In genomic region chr19:40458806-40459205, GRCm38 (mm10) we compare ENCODE assay signal across 24 mouse cellular contexts. TPM values are rescaled to one million over a fixed set of nuclear protein-coding genes. Genes with fewer than 3 reads are reported as not detected.
A peak's percentile ranks its signal among the peaks of the same experiment; 100 is the strongest.
DNase-seq lines count a peak whose midpoint lies in the region; ATAC-seq and TF ChIP-seq lines count a peak whose summit lies in the region.
"Had no signal": no experiment of that assay in that cellular context is flagged by ENCODE, and none has a peak within 500 bp of the region (broad histone marks: within the 10 kb centered on the region; RNA-seq: fewer than 3 reads in every experiment).

No protein-coding gene starts in this region.

- no peak for DNase-seq in cerebellum, postnatal 4 days (ENCODE audit: low spot score in 2 of 2)
- DNase-seq in layer of hippocampus, adult 2 months (ENCODE audit: low spot score in 2 of 2): no peak
- no peak for DNase-seq in layer of hippocampus, postnatal 25 days (ENCODE audit: extremely low spot score in 1 of 2, low spot score in 1 of 2)
- peak; percentile 56 to 77 for DNase-seq in lung, postnatal 4 days
- DNase-seq in hindbrain, embryonic 14.5 days (ENCODE audit: low spot score): no peak
- DNase-seq: adrenal gland, adult 8-10 months; cerebellum, adult 2 months; cerebellum, postnatal 25 days; gastrocnemius, postnatal 14 days; heart, adult 2 months; kidney, postnatal 4 days; layer of hippocampus, adult 9-11 months; left cerebral cortex, postnatal 4 days; right cerebral cortex, postnatal 4 days; thymus, postnatal 25 days had no signal

- ATAC-seq in cerebellum, adult (ENCODE audit: insufficient number of reproducible peaks, low FRiP score, low TSS enrichment): 0 out of 2 replicates have a peak, but pooled peaks have one; percentile 36
- ATAC-seq in lung, embryonic 16.5 days (ENCODE audit: low read depth): peak; percentile 66; the same call in 1 of the 2 replicates
- no peak for ATAC-seq in hindbrain, embryonic 14.5 days (ENCODE audit: low FRiP score)
- ATAC-seq: activated CD4-positive, CD25-positive, alpha-beta regulatory T cell, adult 4 months; forebrain, embryonic 15.5 days; intestine, postnatal 0 days had no signal

- no peaks in the 10 kb centered on the region for H3K36me3 ChIP-seq in lung, embryonic 16.5 days (ENCODE audit: control insufficient read depth, insufficient read depth, low read length)
- H3K36me3 ChIP-seq in hindbrain, embryonic 14.5 days (replicated peaks; ENCODE audit: control insufficient read depth, insufficient read depth): no peaks in the 10 kb centered on the region
- H3K36me3 ChIP-seq: forebrain, embryonic 15.5 days; midbrain, embryonic 12.5 days had no signal

- H3K4me2 ChIP-seq in lung, embryonic 16.5 days (ENCODE audit: low read depth, low read length): no peak overlapping the region
- no peak overlapping the region for H3K4me2 ChIP-seq in hindbrain, embryonic 14.5 days (replicated peaks)
- H3K4me2 ChIP-seq: forebrain, embryonic 15.5 days; limb, embryonic 15.5 days; midbrain, embryonic 12.5 days had no signal

- no peaks in the 10 kb centered on the region for H3K27me3 ChIP-seq in lung, embryonic 16.5 days (ENCODE audit: control insufficient read depth, insufficient read depth, low read depth, low read length)
- no peaks in the 10 kb centered on the region for H3K27me3 ChIP-seq in hindbrain, embryonic 14.5 days (ENCODE audit: control insufficient read depth, insufficient read depth, low read length)
- H3K27me3 ChIP-seq: forebrain, embryonic 15.5 days; limb, embryonic 15.5 days; midbrain, embryonic 12.5 days had no signal

- 53% methylated on average over 3 of the region's 3 CpGs for WGBS in lung, embryonic 16.5 days
- 76% methylated on average over 3 of the region's 3 CpGs for WGBS in hindbrain, embryonic 14.5 days

- no peak overlapping the region for H3K4me3 ChIP-seq in layer of hippocampus, adult 2 months
- H3K4me3 ChIP-seq in lung, embryonic 16.5 days (ENCODE audit: low read length): no peak overlapping the region
- H3K4me3 ChIP-seq in hindbrain, embryonic 14.5 days (replicated peaks; ENCODE audit: low read length): no peak overlapping the region
- H3K4me3 ChIP-seq: forebrain, embryonic 15.5 days; heart, adult 2 months; left cerebral cortex, adult 2 months; limb, embryonic 15.5 days; midbrain, embryonic 12.5 days had no signal

- peak overlapping the region; percentile 43 for H3K27ac ChIP-seq in layer of hippocampus, adult 2 months
- H3K27ac ChIP-seq in lung, embryonic 16.5 days (ENCODE audit: low read length): no peak overlapping the region; the same call in 1 of the 2 replicates
- no peak overlapping the region for H3K27ac ChIP-seq in hindbrain, embryonic 14.5 days
- H3K27ac ChIP-seq: forebrain, embryonic 15.5 days; heart, adult 2 months; left cerebral cortex, adult 2 months; limb, embryonic 15.5 days; liver, embryonic 14.5 days; midbrain, embryonic 12.5 days had no signal

- no peak overlapping the region for H3K9ac ChIP-seq in lung, embryonic 16.5 days (ENCODE audit: low read length)
- no peak overlapping the region for H3K9ac ChIP-seq in hindbrain, embryonic 14.5 days
- H3K9ac ChIP-seq: forebrain, embryonic 15.5 days; limb, embryonic 15.5 days; liver, embryonic 14.5 days; midbrain, embryonic 12.5 days had no signal

- TF ChIP-seq CTCF in layer of hippocampus, adult 2 months (conservative IDR thresholded peaks at IDR 0.05): no peak

- no peaks in the 10 kb centered on the region for H3K9me3 ChIP-seq in lung, embryonic 16.5 days (ENCODE audit: control insufficient read depth, low read length)
- no peaks in the 10 kb centered on the region for H3K9me3 ChIP-seq in hindbrain, embryonic 14.5 days (ENCODE audit: control insufficient read depth, low read length)
- H3K9me3 ChIP-seq: forebrain, embryonic 15.5 days; limb, embryonic 15.5 days; midbrain, embryonic 12.5 days had no signal

- peaks cover 26% of the 10 kb centered on the region for H3K4me1 ChIP-seq in lung, embryonic 16.5 days (replicated peaks; ENCODE audit: control insufficient read depth, insufficient read depth, low read length)
- peaks cover 14% of the 10 kb centered on the region; the same call in 1 of the 2 replicates for H3K4me1 ChIP-seq in hindbrain, embryonic 14.5 days (replicated peaks; ENCODE audit: control insufficient read depth, insufficient read depth, low read length)

RNA-seq across cellular contexts. Expression of gene Sorbs1, which starts 54.8 kb away (rescaled TPM):
- total RNA-seq in layer of hippocampus, adult 2 months (2021): 100 to 1,000 TPM; 222 to 229 TPM
- total RNA-seq in layer of hippocampus, postnatal 25 days (2021): 100 to 1,000 TPM; 185 to 208 TPM
- polyA plus RNA-seq in lung, embryonic 16.5 days (2015; fragmentation: Nextera tagmentation; extraction: Ambion mirVana): 45.9 and 51.5 TPM in 2 replicates
- 88.4 and 98.8 TPM in 2 replicates for polyA plus RNA-seq in hindbrain, embryonic 14.5 days (2014; fragmentation: Nextera tagmentation; extraction: Ambion mirVana)

Comparison
In these comparisons a context has a peak if more than half of its experiments do, and no peak if none do; other contexts are left out.
1. DNase-seq: peak in lung, postnatal 4 days (2 of 2); none in cerebellum, postnatal 4 days (0 of 2), layer of hippocampus, adult 2 months (0 of 2), layer of hippocampus, postnatal 25 days (0 of 2) and hindbrain, embryonic 14.5 days (single experiment).